8 mouse cellular contexts compared by ENCODE assay signal in the genomic region with DNA sequence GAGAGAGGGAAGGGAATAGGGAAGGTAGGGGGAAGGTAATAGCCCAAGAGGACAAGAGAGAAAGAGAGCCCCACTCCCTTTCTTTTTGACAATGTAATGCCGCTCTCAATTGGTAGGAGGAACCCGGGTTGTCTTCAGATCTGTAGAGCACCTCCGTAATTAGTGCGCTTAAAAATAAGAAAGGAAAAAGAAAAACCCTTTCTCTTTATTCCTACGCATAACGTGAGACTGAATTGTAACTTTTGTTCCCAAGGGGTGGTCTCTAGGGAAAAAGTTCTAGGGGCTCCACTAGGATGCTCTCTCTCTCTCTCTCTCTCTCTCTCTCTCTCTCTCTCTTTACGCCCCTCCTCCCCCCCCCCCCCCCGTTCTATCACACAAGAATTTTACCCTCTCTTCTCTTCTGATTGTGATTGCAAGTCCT. TPM values are rescaled to one million over a fixed set of nuclear protein-coding genes. Genes with fewer than 3 reads are reported as not detected.
DNase-seq lines count a peak whose midpoint lies in the region; ATAC-seq and TF ChIP-seq lines count a peak whose summit lies in the region.

No protein-coding gene starts in this region.

- TF ChIP-seq POLR2A in bone marrow macrophage, adult 2 months (IDR thresholded peaks at IDR 0.05; ENCODE audit: borderline replicate concordance, low read depth, low read length): no peak

- WGBS in lung, embryonic 15.5 days: 2% methylated on average over 7 of the region's 8 CpGs
- 3% methylated on average over 7 of the region's 8 CpGs for WGBS in hindbrain, postnatal 0 days
- 1% methylated on average over 7 of the region's 8 CpGs for WGBS in neural tube, embryonic 12.5 days

- H3K4me2 ChIP-seq in lung, embryonic 15.5 days: peak overlapping the region; percentile 68
- H3K4me2 ChIP-seq in hindbrain, postnatal 0 days (ENCODE audit: low read depth, low read length): peak overlapping the region; percentile 76
- peak overlapping the region; percentile 64 for H3K4me2 ChIP-seq in neural tube, embryonic 12.5 days (replicated peaks)

- TF ChIP-seq CTCF in bone marrow macrophage, adult 2 months (IDR thresholded peaks at IDR 0.05; ENCODE audit: low read depth, low read length): no peak
- no peak for TF ChIP-seq CTCF in hindbrain, postnatal 0 days (IDR thresholded peaks at IDR 0.05; ENCODE audit: low read depth)

- H3K4me1 ChIP-seq in lung, embryonic 15.5 days: peaks cover 48% of the 10 kb centered on the region
- H3K4me1 ChIP-seq in bone marrow macrophage, adult 2 months (ENCODE audit: control insufficient read depth, insufficient read depth, low read length): peaks cover 31% of the 10 kb centered on the region
- H3K4me1 ChIP-seq in hindbrain, postnatal 0 days (ENCODE audit: insufficient read depth, low read length): 0 out of 2 replicates have a peak, but pooled peaks cover 4% of the 10 kb centered on the region
- H3K4me1 ChIP-seq in neural tube, embryonic 12.5 days: peaks cover 40% of the 10 kb centered on the region

- no peaks in the 10 kb centered on the region for H3K36me3 ChIP-seq in lung, embryonic 15.5 days
- H3K36me3 ChIP-seq in hindbrain, postnatal 0 days (ENCODE audit: insufficient read depth, low read length): no peaks in the 10 kb centered on the region
- H3K36me3 ChIP-seq in neural tube, embryonic 12.5 days: no peaks in the 10 kb centered on the region

- peak overlapping the region; percentile 60 for H3K4me3 ChIP-seq in lung, embryonic 15.5 days
- H3K4me3 ChIP-seq in bone marrow macrophage, adult 2 months (ENCODE audit: insufficient read depth, low read length): peak overlapping the region; percentile 94
- H3K4me3 ChIP-seq in hindbrain, postnatal 0 days (ENCODE audit: low read length): peak overlapping the region; percentile 84
- peak overlapping the region; percentile 71 for H3K4me3 ChIP-seq in neural tube, embryonic 12.5 days

- DNase-seq in lung, postnatal 10 days: no peak
- no peak for DNase-seq in hindbrain, postnatal 0 days (ENCODE audit: low spot score)
- no peak for DNase-seq in gastrocnemius, postnatal 4 days (ENCODE audit: low spot score in 2 of 2)
- no peak for DNase-seq in kidney, postnatal 14 days
- DNase-seq in testis, postnatal 10 days (ENCODE audit: low spot score): no peak

- ATAC-seq in lung, embryonic 15.5 days (ENCODE audit: borderline replicate concordance, extremely low read depth, low FRiP score, low TSS enrichment): no peak
- ATAC-seq in hindbrain, postnatal 0 days: no peak
- no peak for ATAC-seq in neural tube, embryonic 12.5 days (ENCODE audit: low FRiP score, low read depth)

- H3K9me3 ChIP-seq in lung, embryonic 15.5 days: no peaks in the 10 kb centered on the region
- no peaks in the 10 kb centered on the region for H3K9me3 ChIP-seq in hindbrain, postnatal 0 days (ENCODE audit: low read length)
- no peaks in the 10 kb centered on the region for H3K9me3 ChIP-seq in neural tube, embryonic 12.5 days

- H3K27me3 ChIP-seq in lung, embryonic 15.5 days: no peaks in the 10 kb centered on the region
- H3K27me3 ChIP-seq in hindbrain, postnatal 0 days (ENCODE audit: insufficient read depth, low read length): no peaks in the 10 kb centered on the region
- no peaks in the 10 kb centered on the region for H3K27me3 ChIP-seq in neural tube, embryonic 12.5 days (replicated peaks)

- peak overlapping the region; percentile 97 for H3K9ac ChIP-seq in lung, embryonic 15.5 days
- peak overlapping the region; percentile 92; the same call in 1 of the 2 replicates for H3K9ac ChIP-seq in hindbrain, postnatal 0 days (replicated peaks; ENCODE audit: low read length)
- peak overlapping the region; percentile 96 for H3K9ac ChIP-seq in neural tube, embryonic 12.5 days

- H3K27ac ChIP-seq in lung, embryonic 15.5 days: peak overlapping the region; percentile 100
- H3K27ac ChIP-seq in bone marrow macrophage, adult 2 months (ENCODE audit: insufficient read depth, low read depth, low read length): peak overlapping the region; percentile 97
- H3K27ac ChIP-seq in hindbrain, postnatal 0 days: peak overlapping the region; percentile 99
- no peak overlapping the region for H3K27ac ChIP-seq in neural tube, embryonic 12.5 days

RNA-seq across cellular contexts. Expression of a gene that starts 1.0 kb away (rescaled TPM):
- polyA plus RNA-seq in lung, embryonic 15.5 days (2015; fragmentation: Nextera tagmentation; extraction: Ambion mirVana): 14.5 and 14.7 TPM in 2 replicates
- 20.3 and 23.4 TPM in 2 replicates for polyA plus RNA-seq in bone marrow macrophage, adult 2 months (2012; ENCODE audit: insufficient read depth, insufficient read length, missing spikeins)
- total RNA-seq in hindbrain, postnatal 0 days (2014; rRNA removed): 7.5 and 9.1 TPM in 2 replicates
- polyA plus RNA-seq in hindbrain, postnatal 0 days (2015; fragmentation: Nextera tagmentation; extraction: Ambion mirVana): 3.6 and 4.0 TPM in 2 replicates
- polyA plus RNA-seq in neural tube, embryonic 12.5 days (2016; fragmentation: Nextera tagmentation; extraction: Ambion mirVana): 10.9 and 13.1 TPM in 2 replicates
- total RNA-seq in gastrocnemius, postnatal 4 days (2021): 10 to 100 TPM; 19.4 to 22.4 TPM
